Mouse (Mus musculus) frontal cortex, adult (tissue): Measurements from ENCODE around the gene Ltbp3.

ENCODE experiments used
- ATAC-seq: cut with Nextera tagmentation; 2 replicates; pipeline ENCODE4 v1.9.2; 2017; ENCODE audit warnings: mild to moderate bottlenecking, moderate library complexity, mixed read lengths; ENCODE audit not compliant: low TSS enrichment

Gene Ltbp3

GRCm38 (mm10) chr19:5740320-5741317 lies at the start of gene Ltbp3:
TSS of gene Ltbp3 (plus strand) at chr19:5740904.
- ATAC-seq, result no peak

- no peak for ATAC-seq
Measured at GRCm38 (mm10) chr19:5691601-5692000, 49.1 kb upstream of the Ltbp3 start.

GRCm38 (mm10) chr19:5692086-5692912 lies 48.4 kb upstream of the Ltbp3 start:
- no peak for ATAC-seq

GRCm38 (mm10) chr19:5692913-5693396 lies 47.7 kb upstream of the Ltbp3 start:
- no peak for ATAC-seq

- ATAC-seq, result no peak
Measured at GRCm38 (mm10) chr19:5693801-5694200, 46.9 kb upstream of the Ltbp3 start.

GRCm38 (mm10) chr19:5695849-5696462 lies 44.7 kb upstream of the Ltbp3 start:
- no peak for ATAC-seq

- ATAC-seq, result peak; percentile 47; the same call in 1 of the 2 replicates
Measured at GRCm38 (mm10) chr19:5704163-5704800, 36.4 kb upstream of the Ltbp3 start, which contains the start of gene Kcnk7. TSS of gene Kcnk7 (plus strand) at chr19:5704367.

GRCm38 (mm10) chr19:5704801-5705571 lies 35.7 kb upstream of the Ltbp3 start:
- no peak; the same call in 1 of the 2 replicates for ATAC-seq

- no peak for ATAC-seq
Measured at GRCm38 (mm10) chr19:5710068-5710467, 30.6 kb upstream of the Ltbp3 start.

- no peak for ATAC-seq
Measured at GRCm38 (mm10) chr19:5710581-5710980, 30.1 kb upstream of the Ltbp3 start.

- peak; percentile 81; the same call in 1 of the 2 replicates for ATAC-seq
Measured at GRCm38 (mm10) chr19:5711218-5711617, 29.5 kb upstream of the Ltbp3 start.

GRCm38 (mm10) chr19:5711907-5712460 lies 28.7 kb upstream of the Ltbp3 start:
- no peak for ATAC-seq

GRCm38 (mm10) chr19:5713255-5713654 lies 27.4 kb upstream of the Ltbp3 start:
- no peak for ATAC-seq

GRCm38 (mm10) chr19:5713730-5714129 lies 27.0 kb upstream of the Ltbp3 start:
- ATAC-seq, result no peak

- ATAC-seq, result peak; percentile 53; the same call in 1 of the 2 replicates
Measured at GRCm38 (mm10) chr19:5715793-5716688, 24.7 kb upstream of the Ltbp3 start.

- no peak for ATAC-seq
Measured at GRCm38 (mm10) chr19:5716955-5717354, 23.7 kb upstream of the Ltbp3 start.

- no peak for ATAC-seq
Measured at GRCm38 (mm10) chr19:5721233-5721632, 19.5 kb upstream of the Ltbp3 start.

- ATAC-seq, result no peak
Measured at GRCm38 (mm10) chr19:5722848-5723425, 17.8 kb upstream of the Ltbp3 start.
